Mouse (Mus musculus) small intestine, adult 2 months (tissue): Measurements from ENCODE around the gene Hesx1. TPM values are rescaled to one million over a fixed set of nuclear protein-coding genes. Genes with fewer than 3 reads are reported as not detected.
A peak's percentile ranks its signal among the peaks of the same experiment; 100 is the strongest.

ENCODE experiments used
- H3K27ac ChIP-seq: fragments of 200-500 bp; 2 replicates; pipeline ENCODE4 v1.5.1; 2012; ENCODE audit warnings: low read depth, low read length, control low read depth, inconsistent platforms; ENCODE audit not compliant: insufficient read depth
- H3K27me3 ChIP-seq: fragments of 200-500 bp; 2 replicates; pipeline ENCODE4 v1.6.1; 2012; ENCODE audit warnings: mild to moderate bottlenecking, moderate library complexity, low read length, inconsistent platforms; ENCODE audit not compliant: control insufficient read depth, insufficient read depth
- H3K36me3 ChIP-seq: fragments of 200-500 bp; 2 replicates; pipeline ENCODE4 v1.6.1; 2012; ENCODE audit warnings: mild to moderate bottlenecking, low read length, control low read depth, inconsistent platforms; ENCODE audit not compliant: control insufficient read depth, insufficient read depth
- H3K4me1 ChIP-seq: fragments of 200-500 bp; 2 replicates; pipeline ENCODE4 v1.6.1; 2012; ENCODE audit warnings: low read length, inconsistent platforms, mixed read lengths; ENCODE audit not compliant: control insufficient read depth, insufficient read depth, insufficient read length
- H3K4me3 ChIP-seq: fragments of 200-500 bp; 2 replicates; pipeline ENCODE4 v1.5.1; 2012; ENCODE audit warnings: low read depth, mild to moderate bottlenecking, control low read depth, inconsistent platforms, low read length, moderate library complexity
- CTCF ChIP-seq: fragments of 200-500 bp; IDR thresholded peaks from 2 replicates; pipeline ENCODE4 v1.5.1; 2012; ENCODE audit warnings: low read depth, mild to moderate bottlenecking, control low read depth, inconsistent platforms, low read length, moderate library complexity, mixed read lengths; ENCODE audit not compliant: insufficient replicate concordance, insufficient read length; ENCODE audit errors: extremely low read depth
- POLR2A ChIP-seq: fragments of 200-500 bp; IDR thresholded peaks from 2 replicates; pipeline ENCODE4 v1.6.1; 2012; ENCODE audit warnings: low read depth, mild to moderate bottlenecking, control low read depth, inconsistent platforms, low read length, moderate library complexity
- WGBS: fragments of 180-500 bp; shearing (Covaris S2); methylation state at CpG from one replicate; pipeline ENCODE4 v1.1.7; 2018; 5-methylcytosine and 5-hydroxymethylcytosine counted together
- polyA plus RNA-seq: library from polyadenylated mRNA; depleted of rRNA; stranded (reverse); fragments of >200 nt; gene quantifications from 2 replicates; pipeline ENCODE4 v1.2.3, GENCODE M21; 2012

Hesx1 gene
- polyA plus RNA-seq, 1 experiment = not detected

DNA sequence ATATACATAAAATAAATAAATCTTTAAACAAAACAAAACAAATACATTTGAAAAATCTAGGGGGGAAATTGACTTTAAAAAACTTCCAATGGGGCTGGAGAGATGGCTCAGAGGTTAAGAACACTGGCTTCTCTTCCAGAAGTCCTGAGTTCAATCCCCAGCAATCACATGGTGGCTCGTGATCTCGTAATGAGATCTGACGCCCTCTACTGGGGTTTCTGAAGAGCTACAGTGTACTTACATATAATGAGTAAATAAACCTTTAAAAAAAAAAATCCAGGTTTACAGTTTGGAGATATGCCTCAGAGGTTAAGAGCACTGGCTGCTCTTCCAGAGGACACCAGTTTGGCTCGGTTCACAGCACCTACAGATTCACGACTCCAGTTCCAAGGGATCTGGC lies 17.3 kb downstream of the Hesx1 start:
- H3K27me3 ChIP-seq = no peaks in the 10 kb centered on the region; the same call in 1 of the 2 replicates

DNA sequence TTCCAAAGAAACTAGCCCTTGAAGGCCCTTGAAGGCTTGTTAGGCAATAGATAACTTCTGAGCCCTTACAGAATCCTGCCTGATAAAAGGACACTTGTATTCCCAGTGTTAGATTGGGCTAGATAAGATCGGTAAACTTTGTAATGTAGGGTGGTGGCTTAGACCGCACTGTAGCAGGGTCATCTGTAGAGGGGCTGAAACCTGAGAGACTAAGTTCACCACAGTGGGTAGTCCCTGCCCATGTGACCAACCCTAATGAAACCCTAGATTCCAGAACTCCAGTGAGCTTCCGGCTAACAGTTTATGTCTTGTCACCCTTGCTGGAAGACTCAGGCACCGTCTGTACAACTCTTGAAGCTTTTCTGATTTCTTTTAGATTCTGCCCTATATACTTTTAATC lies 19.4 kb downstream of the Hesx1 start:
- WGBS = 44% methylated on average over 4 of the region's 4 CpGs
- H3K4me3 ChIP-seq = no peak overlapping the region
- no peak overlapping the region for H3K27ac ChIP-seq
- H3K36me3 ChIP-seq = no peaks in the 10 kb centered on the region
- no peaks in the 10 kb centered on the region; the same call in 1 of the 2 replicates for H3K27me3 ChIP-seq
- TF ChIP-seq CTCF = no peak
- no peak for TF ChIP-seq POLR2A
- no peaks in the 10 kb centered on the region for H3K4me1 ChIP-seq

More for the DNA sequence above, 17.3 kb downstream of the Hesx1 start:
- no peak overlapping the region for H3K4me3 ChIP-seq
- H3K4me1 ChIP-seq = no peaks in the 10 kb centered on the region
- H3K36me3 ChIP-seq = no peaks in the 10 kb centered on the region
- TF ChIP-seq CTCF (no peak), POLR2A (no peak)
- 81% methylated on average over 5 of the region's 5 CpGs for WGBS
- no peak overlapping the region for H3K27ac ChIP-seq

DNA sequence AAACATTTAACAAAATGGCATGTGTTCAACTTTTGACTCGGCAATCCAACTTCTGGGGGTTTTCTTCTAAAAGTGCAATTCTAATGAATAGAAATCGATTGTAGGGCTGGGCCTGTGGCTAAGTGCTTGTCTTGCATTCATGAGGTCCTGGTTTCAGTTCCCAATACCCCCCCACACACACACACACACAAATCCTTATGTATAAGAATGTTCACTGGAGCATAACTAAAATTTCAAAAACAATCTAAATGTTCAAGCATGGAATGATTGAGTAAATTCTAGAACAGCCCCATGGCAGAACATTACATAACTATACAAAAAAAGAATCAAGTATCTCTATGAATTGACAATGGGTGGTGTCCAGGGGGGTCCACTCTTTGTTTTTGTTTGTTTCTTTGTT lies 23.7 kb downstream of the Hesx1 start:
- TF ChIP-seq POLR2A (no peak), CTCF (no peak)
- 87% methylated on average over 2 of the region's 2 CpGs for WGBS
- no peak overlapping the region for H3K4me3 ChIP-seq
- no peak overlapping the region for H3K27ac ChIP-seq
- no peaks in the 10 kb centered on the region for H3K4me1 ChIP-seq
- no peaks in the 10 kb centered on the region for H3K36me3 ChIP-seq
- H3K27me3 ChIP-seq = no peaks in the 10 kb centered on the region; the same call in 1 of the 2 replicates

DNA sequence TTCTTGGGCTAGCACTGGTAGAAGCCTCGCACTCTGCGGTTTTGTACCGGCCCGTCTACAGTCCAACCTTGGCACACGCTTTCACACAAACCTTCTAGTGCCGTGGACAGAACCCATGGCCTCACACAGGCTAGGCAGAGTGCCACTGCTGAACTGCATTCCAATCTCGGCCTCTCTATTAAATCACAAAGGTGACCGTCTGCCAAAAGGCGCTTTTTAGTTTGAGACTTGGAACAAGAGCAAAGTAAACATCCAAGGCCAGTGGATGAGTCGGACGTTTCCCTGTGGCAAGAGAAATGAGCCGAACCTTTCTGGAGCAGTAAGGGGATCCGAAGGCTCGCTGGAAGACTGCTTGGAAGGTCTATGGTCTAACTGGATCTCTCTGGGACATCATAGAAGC lies 25.6 kb downstream of the Hesx1 start:
- TF ChIP-seq CTCF = no peak
- TF ChIP-seq POLR2A = no peak
- Histone ChIP-seq H3K27me3 (no peaks in the 10 kb centered on the region), H3K27ac (no peak overlapping the region), H3K36me3 (no peaks in the 10 kb centered on the region), H3K4me1 (no peaks in the 10 kb centered on the region), H3K4me3 (no peak overlapping the region)
- 64% methylated on average over 14 of the region's 14 CpGs for WGBS

DNA sequence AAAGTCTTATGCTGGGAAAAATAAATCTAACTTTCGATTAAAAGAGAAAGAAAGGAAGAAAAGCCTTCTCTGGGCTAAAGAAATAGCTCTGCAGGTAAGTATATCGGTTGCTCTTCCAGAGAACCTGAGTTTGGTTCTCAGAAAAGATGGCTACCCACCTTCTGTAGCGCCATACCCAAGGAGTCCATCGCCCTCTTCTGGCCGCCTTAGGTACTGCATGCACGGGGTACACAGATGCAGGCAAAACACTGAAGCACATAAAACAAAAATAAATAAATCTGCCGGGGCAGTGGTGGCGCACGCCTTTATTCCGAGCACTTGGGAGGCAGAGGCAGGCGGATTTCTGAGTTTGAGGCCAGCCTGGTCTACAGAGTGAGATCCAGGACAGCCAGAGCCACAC lies 28.7 kb downstream of the Hesx1 start:
- Histone ChIP-seq H3K4me3 (no peak overlapping the region), H3K4me1 (no peaks in the 10 kb centered on the region), H3K36me3 (no peaks in the 10 kb centered on the region), H3K27ac (no peak overlapping the region), H3K27me3 (no peaks in the 10 kb centered on the region)
- WGBS = 44% methylated on average over 11 of the region's 11 CpGs
- TF ChIP-seq POLR2A (no peak), CTCF (peak; percentile 78; the same call in 1 of the 2 replicates)

DNA sequence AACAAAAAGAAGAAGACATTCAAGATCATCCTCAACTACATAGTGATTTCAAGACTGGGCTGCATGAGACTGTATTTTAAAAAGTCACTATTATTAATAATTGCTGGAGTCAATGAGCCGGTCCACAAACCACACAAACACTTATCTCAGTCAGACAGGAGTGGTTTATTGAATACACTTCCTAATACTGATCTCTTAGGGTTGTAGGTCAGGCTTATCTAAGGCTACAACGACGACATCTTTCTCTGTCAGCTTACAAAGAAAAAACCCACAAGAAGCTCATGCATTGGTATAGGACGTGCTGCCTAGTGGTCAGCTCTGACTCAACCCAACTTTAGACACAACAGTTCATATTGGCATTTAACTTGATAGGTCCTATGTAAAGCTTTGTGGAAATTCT lies 30.4 kb downstream of the Hesx1 start:
- no peak for TF ChIP-seq POLR2A
- no peak for TF ChIP-seq CTCF
- H3K4me1 ChIP-seq = no peaks in the 10 kb centered on the region
- H3K27ac ChIP-seq = no peak overlapping the region
- H3K4me3 ChIP-seq = no peak overlapping the region
- no peaks in the 10 kb centered on the region for H3K27me3 ChIP-seq
- H3K36me3 ChIP-seq = no peaks in the 10 kb centered on the region
- whole genome bisulfite sequencing = 45% methylated on average over 4 of the region's 4 CpGs

DNA sequence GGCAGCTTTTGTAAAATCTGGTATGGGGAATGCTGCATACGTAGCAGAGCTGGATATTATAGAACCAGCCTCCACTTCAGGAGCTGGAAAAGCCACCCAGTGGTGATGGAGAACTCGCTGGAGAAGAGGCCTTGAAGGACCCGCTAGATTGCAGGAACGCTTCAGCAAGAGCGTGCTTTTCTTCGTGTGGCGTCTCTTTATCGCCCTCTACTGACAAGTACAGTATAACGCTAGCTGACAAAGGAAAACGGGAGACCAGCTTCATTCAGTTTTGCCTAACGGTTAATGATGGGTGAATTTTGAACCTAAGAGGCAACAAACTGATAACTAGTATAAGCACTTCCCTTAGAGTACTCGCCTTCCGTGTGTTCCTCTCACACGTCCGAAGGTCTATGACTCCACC lies 35.6 kb downstream of the Hesx1 start:
- H3K36me3 ChIP-seq = no peaks in the 10 kb centered on the region
- no peak overlapping the region for H3K27ac ChIP-seq
- 3% methylated on average over 15 of the region's 15 CpGs for WGBS
- no peaks in the 10 kb centered on the region for H3K27me3 ChIP-seq
- TF ChIP-seq POLR2A = no peak
- TF ChIP-seq CTCF = peak; percentile 63; the same call in 1 of the 2 replicates
- no peaks in the 10 kb centered on the region for H3K4me1 ChIP-seq
- no peak overlapping the region for H3K4me3 ChIP-seq

DNA sequence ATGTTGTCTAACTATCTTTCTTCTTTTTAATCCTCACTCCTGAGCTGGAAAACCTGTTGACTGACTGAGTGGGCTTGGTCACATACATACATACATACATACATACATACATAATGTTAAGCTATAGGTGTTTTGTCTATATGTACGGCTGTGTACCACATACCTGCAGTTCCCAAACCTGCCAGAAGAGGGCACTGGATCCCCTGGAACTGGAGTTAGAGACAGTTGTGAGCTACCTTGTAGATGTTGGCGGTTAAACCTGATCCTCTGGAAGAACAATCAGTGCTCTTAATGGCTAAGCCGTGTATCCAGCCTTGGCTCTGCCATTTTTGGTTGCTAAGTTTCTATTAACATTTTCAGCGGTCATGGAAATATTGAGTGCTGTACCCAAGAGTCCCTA lies 36.9 kb downstream of the Hesx1 start:
- Histone ChIP-seq H3K27me3 (no peaks in the 10 kb centered on the region), H3K4me3 (no peak overlapping the region), H3K36me3 (no peaks in the 10 kb centered on the region), H3K4me1 (no peaks in the 10 kb centered on the region), H3K27ac (no peak overlapping the region)
- whole genome bisulfite sequencing = 20% methylated on average over 4 of the region's 4 CpGs
- TF ChIP-seq POLR2A (no peak), CTCF (peak; percentile 60; the same call in 1 of the 2 replicates)
